In genomic region chr11:115997047-115997446, GRCm38 (mm10) we compare ENCODE assay signal across 27 mouse cellular contexts. TPM values are rescaled to one million over a fixed set of nuclear protein-coding genes. Genes with fewer than 3 reads are reported as not detected.
DNase-seq lines count a peak whose midpoint lies in the region; ATAC-seq lines count a peak whose summit lies in the region.
"Had no signal": no experiment of that assay in that cellular context is flagged by ENCODE, and none has a peak within 500 bp of the region (broad histone marks: within the 10 kb centered on the region; RNA-seq: fewer than 3 reads in every experiment).

No protein-coding gene starts in this region.

- H3K9ac ChIP-seq in forebrain, embryonic 14.5 days (ENCODE audit: low read length) = no peak overlapping the region
- H3K9ac ChIP-seq: embryonic facial prominence, embryonic 12.5 days; embryonic facial prominence, embryonic 15.5 days; forebrain, embryonic 15.5 days; heart, embryonic 13.5 days; hindbrain, embryonic 14.5 days had no signal

- no peaks in the 10 kb centered on the region for H3K9me3 ChIP-seq in forebrain, embryonic 14.5 days (replicated peaks; ENCODE audit: control insufficient read depth, low read length)
- H3K9me3 ChIP-seq: embryonic facial prominence, embryonic 12.5 days; embryonic facial prominence, embryonic 15.5 days; forebrain, embryonic 15.5 days; heart, embryonic 10.5 days; heart, embryonic 13.5 days had no signal

- ATAC-seq in forebrain, embryonic 14.5 days = no peak
- ATAC-seq: CD4-positive, CD25-positive, alpha-beta regulatory T cell, adult 4 months; forebrain, embryonic 15.5 days; hindbrain, postnatal 0 days; inflammation-experienced regulatory T-cells, adult 6 months; intestine, embryonic 16.5 days; Patski had no signal

- no peaks in the 10 kb centered on the region for H3K4me1 ChIP-seq in forebrain, embryonic 14.5 days (ENCODE audit: control insufficient read depth, insufficient read depth, low read length)

- whole genome bisulfite sequencing in forebrain, embryonic 14.5 days = 80% methylated on average over 4 of the region's 4 CpGs

- H3K36me3 ChIP-seq in forebrain, embryonic 14.5 days (ENCODE audit: control insufficient read depth, insufficient read depth, low read length) = no peaks in the 10 kb centered on the region
- H3K36me3 ChIP-seq: embryonic facial prominence, embryonic 12.5 days; embryonic facial prominence, embryonic 15.5 days; forebrain, embryonic 15.5 days; heart, embryonic 10.5 days; heart, embryonic 13.5 days had no signal

- H3K27ac ChIP-seq in forebrain, embryonic 14.5 days (ENCODE audit: low read depth, low read length) = no peak overlapping the region
- H3K27ac ChIP-seq: embryonic facial prominence, embryonic 12.5 days; embryonic facial prominence, embryonic 15.5 days; forebrain, embryonic 15.5 days; heart, adult 2 months; heart, embryonic 13.5 days; hindbrain, embryonic 14.5 days; hindbrain, postnatal 0 days had no signal

- no peaks in the 10 kb centered on the region for H3K27me3 ChIP-seq in forebrain, embryonic 14.5 days (replicated peaks; ENCODE audit: control insufficient read depth, insufficient read depth, low read length)
- H3K27me3 ChIP-seq: embryonic facial prominence, embryonic 15.5 days; forebrain, embryonic 15.5 days; Patski had no signal

- DNase-seq in 3T3-L1 (ENCODE audit: low read depth, low spot score) (peak; percentile 45), A20 (ENCODE audit: low read depth, low spot score) (peak; percentile 65), ES-CJ7 (ENCODE audit: low read depth, low spot score) (peak; percentile 53), NIH3T3 (ENCODE audit: low read depth) (peak; percentile 63)
- no peak for DNase-seq in forebrain, embryonic 14.5 days (ENCODE audit: low spot score)
- DNase-seq in cerebellum, adult 11-12 months = no peak
- no peak for DNase-seq in left cerebral cortex, adult 11 months (ENCODE audit: low spot score)
- DNase-seq: adrenal gland, adult 2 months; adrenal gland, postnatal 25 days; B cell, adult 2 months; cerebellum, adult 9-10 months; gastrocnemius, postnatal 25 days; heart, adult 2 months; heart, postnatal 14 days; heart, postnatal 4 days; kidney, adult 18-20 months had no signal

- H3K4me3 ChIP-seq in forebrain, embryonic 14.5 days (ENCODE audit: low read depth, low read length) = no peak overlapping the region
- H3K4me3 ChIP-seq: embryonic facial prominence, embryonic 12.5 days; embryonic facial prominence, embryonic 15.5 days; forebrain, embryonic 15.5 days; heart, adult 2 months; heart, embryonic 10.5 days; heart, embryonic 13.5 days had no signal

- H3K4me2 ChIP-seq in forebrain, embryonic 14.5 days (ENCODE audit: low read length) = no peak overlapping the region
- H3K4me2 ChIP-seq: embryonic facial prominence, embryonic 12.5 days; embryonic facial prominence, embryonic 15.5 days; forebrain, embryonic 15.5 days; heart, embryonic 13.5 days; hindbrain, embryonic 14.5 days had no signal

RNA-seq across cellular contexts. Expression of gene Galk1, which starts 15.5 kb away (rescaled TPM):
- polyA plus RNA-seq in forebrain, embryonic 14.5 days (2014; fragmentation: Nextera tagmentation; extraction: Ambion mirVana) = 53.9 and 59.5 TPM in 2 replicates

RNA-seq across cellular contexts. Expression of gene Itgb4, which starts 22.5 kb away (rescaled TPM):
- polyA plus RNA-seq in forebrain, embryonic 14.5 days (2014; fragmentation: Nextera tagmentation; extraction: Ambion mirVana) = 0.48 and 0.62 TPM in 2 replicates
- polyA plus RNA-seq: CD4-positive, CD25-positive, alpha-beta regulatory T cell, adult 4 months; inflammation-experienced regulatory T-cells, adult 6 months had no signal

RNA-seq across cellular contexts. Expression of gene H3f3b, which starts 30.7 kb away (rescaled TPM):
- polyA plus RNA-seq in forebrain, embryonic 14.5 days (2014; fragmentation: Nextera tagmentation; extraction: Ambion mirVana) = 2,620 and 3,081 TPM in 2 replicates

RNA-seq across cellular contexts. Expression of gene Unk, which starts 33.1 kb away (rescaled TPM):
- polyA plus RNA-seq in forebrain, embryonic 14.5 days (2014; fragmentation: Nextera tagmentation; extraction: Ambion mirVana) = 23.4 and 24.9 TPM in 2 replicates

Comparison
In these comparisons a context has a peak if more than half of its experiments do, and no peak if none do; other contexts are left out.
1. DNase-seq: peak in 3T3-L1 (single experiment), A20 (single experiment), ES-CJ7 (single experiment) and NIH3T3 (single experiment); none in forebrain, embryonic 14.5 days (single experiment), cerebellum, adult 11-12 months (single experiment) and left cerebral cortex, adult 11 months (single experiment).